Mouse (Mus musculus): ENCODE measurements around the gene Trio.
"Not testable (repeated sequence)": the region's sequence is repeated elsewhere in the genome, so short reads cannot be mapped to it uniquely, and the experiment has no call there.

The Trio gene

GRCm38 (mm10) chr15:27840125-27840524 lies 185.5 kb downstream of the Trio start:
- DNase-seq (ENCODE audit: low spot score), result no peak

- DNase-seq (ENCODE audit: low spot score), result no peak
Observed at GRCm38 (mm10) chr15:27831646-27832045, 194.0 kb downstream of the Trio start.

- not testable (repeated sequence) for DNase-seq (ENCODE audit: low spot score)
Observed at GRCm38 (mm10) chr15:27827871-27828270, 197.8 kb downstream of the Trio start.

- no peak for DNase-seq (ENCODE audit: low spot score)
Observed at GRCm38 (mm10) chr15:27826886-27827285, 198.8 kb downstream of the Trio start.

DNA sequence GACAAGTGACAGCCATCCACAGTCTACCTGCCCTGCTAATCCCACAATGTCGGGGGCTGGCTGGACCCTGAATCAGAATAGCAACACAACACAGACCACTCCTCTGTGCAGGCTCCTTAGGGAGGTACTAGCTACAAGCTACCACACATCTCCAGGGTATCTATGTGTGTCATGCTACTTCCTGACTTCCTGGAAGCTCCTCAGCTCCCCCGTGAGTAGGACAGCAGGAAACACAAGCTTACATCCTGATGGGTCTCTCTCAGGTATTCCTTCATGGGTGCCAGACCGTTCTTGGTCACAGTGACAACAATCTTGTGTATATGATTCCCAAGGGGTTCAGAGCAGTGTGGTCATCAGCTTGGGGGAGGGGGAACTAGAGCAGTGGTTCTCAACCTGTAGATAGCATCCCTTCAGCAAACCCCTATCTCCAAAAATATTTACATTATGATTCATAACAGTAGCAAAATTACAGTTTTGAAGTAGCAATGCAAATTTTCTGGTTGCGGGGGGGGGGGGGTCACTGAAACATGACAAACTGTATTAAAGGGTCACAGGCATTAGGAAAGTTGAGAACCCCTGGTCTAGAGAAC lies 199.5 kb downstream of the Trio start:
- no peak for DNase-seq (ENCODE audit: low spot score)

DNA sequence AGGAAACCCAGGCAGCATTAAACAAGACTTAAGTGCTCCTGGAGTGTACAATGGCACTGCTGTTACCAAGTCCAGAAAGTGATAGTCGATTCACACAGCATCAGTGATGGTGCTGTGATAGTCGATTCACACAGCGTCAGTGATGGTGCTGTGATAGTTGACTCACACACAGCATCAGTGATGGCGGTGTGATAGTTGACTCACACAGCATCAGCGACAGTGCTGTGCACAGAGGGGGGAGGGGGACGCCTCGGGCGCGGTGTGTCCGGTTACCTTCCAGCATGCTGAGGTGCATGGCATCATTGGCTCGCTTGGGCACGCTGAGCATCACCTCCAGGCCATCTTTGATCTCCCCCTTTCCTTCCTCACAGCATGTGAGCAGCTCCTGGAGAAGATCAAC lies 200.3 kb downstream of the Trio start:
- DNase-seq (ENCODE audit: low spot score), result no peak

DNA sequence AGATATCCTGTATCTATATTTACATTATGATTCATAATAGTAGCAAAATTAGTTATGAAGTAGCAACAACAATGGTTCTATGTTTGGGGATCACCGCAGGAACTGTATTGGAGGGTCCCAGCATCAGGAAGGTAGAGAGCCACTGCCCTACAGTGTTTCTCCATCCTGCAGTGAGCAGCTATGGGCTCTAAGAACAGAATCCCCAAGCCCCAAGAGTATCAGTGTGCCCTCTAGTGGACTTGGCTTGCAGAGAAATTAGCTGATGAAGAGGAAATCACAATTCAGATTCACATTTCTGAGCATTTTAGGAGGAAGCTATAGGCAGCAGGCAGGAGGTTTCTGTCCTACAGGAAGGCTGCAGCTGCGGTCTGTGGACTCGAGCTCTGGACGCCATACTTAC lies 202.1 kb downstream of the Trio start:
- no peak for DNase-seq (ENCODE audit: low spot score)

DNA sequence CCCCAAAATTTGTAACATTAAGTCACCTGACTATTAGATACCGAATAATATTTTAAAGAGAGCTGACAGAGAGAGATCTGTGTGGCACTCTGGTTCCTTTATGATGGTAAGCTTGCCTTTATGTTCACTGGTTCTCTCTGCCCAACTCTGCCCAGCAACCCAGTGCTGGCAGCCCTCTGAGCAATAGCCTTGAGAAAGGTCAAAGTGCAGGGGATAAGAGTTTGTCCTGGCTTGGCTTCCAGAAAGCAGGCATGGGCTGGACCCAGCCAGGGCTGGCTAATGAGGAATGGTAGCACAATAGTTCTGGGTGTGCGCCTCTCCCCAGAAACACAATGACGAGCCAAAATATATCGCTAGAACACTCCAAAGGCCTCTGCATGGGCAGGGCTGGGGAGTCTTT lies 203.2 kb downstream of the Trio start:
- DNase-seq (ENCODE audit: low spot score), result no peak

- DNase-seq (ENCODE audit: low spot score), result no peak
Observed at GRCm38 (mm10) chr15:27821651-27822364, 203.8 kb downstream of the Trio start.

DNA sequence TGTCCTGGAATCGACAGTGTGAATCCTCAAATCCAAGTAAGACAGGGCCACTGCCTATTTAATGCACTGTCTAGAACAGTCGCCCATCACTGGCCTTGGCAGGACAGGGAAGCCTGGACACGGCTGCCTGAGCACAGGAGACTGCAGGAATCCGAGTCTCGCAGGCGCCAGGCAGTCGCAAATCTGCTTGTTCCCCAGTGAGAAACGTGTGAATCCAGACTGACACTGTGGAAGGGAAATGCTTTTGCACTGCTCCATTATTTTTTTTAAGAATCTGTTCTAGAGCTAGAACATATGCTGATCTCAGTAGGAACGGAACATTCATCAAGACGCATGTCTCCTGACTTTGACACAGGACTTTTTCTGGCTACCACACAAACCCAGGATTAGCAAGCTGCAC lies 208.6 kb downstream of the Trio start:
- DNase-seq (ENCODE audit: low spot score), result no peak

- no peak for DNase-seq (ENCODE audit: low spot score)
Observed at GRCm38 (mm10) chr15:27814677-27815391, 210.8 kb downstream of the Trio start.

DNA sequence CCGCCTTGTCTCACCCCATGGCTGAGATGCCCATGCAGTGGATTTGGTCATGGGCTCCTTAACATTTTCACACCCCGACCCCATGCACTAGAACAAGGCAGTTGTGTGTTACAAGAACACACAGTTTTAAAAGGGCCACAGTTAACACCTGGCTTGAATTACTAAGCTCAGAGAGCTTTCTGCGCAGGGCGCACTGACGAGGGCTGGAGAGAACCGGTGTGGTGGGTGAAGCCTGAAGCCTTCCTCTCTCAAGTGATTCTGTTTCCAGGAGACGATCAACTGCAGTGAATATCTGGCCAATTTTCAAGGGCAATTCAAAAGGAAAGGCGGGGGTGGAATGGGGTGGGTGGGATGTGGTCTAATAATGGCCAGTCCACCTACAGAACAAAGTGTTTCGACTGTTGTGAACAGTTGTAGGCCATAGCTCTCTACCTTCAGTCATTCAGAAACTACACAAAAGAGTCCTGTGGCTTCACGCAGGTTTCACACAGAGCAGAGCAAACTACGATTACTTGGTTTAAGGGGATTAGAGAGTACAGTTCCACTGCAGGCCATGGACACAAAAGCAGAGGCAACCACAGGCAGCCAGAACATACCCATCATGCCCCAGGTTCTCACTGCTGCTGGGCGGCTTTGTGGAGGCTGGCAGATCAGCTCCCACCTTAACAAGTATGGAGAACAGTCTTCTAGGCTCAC lies 214.7 kb downstream of the Trio start:
- no peak for DNase-seq (ENCODE audit: low spot score)

DNA sequence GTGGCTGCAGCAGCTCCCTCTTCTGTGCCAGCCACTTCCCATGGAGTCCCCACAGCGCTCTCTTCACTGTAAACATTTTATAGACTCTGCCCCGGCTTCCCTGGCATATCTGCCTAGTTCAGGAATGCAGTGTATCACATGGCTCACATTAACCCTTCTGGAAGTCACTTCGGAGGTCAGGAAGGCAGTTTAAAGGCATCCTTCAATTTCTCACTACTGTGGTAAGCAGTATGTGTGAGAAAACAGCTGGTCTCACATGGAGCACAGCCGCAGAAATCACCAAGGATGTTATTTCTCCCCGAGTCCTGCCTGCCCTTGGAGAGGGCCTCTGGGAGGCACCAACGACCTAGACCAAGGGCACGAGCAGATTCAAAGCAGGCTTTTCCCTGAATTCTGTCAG lies 215.4 kb downstream of the Trio start:
- DNase-seq (ENCODE audit: low spot score), result no peak

GRCm38 (mm10) chr15:27808596-27809276 lies 216.9 kb downstream of the Trio start:
- DNase-seq (ENCODE audit: low spot score), result no peak

GRCm38 (mm10) chr15:27806219-27806618 lies 219.4 kb downstream of the Trio start:
- DNase-seq (ENCODE audit: low spot score), result no peak

- DNase-seq (ENCODE audit: low spot score), result no peak
Observed at GRCm38 (mm10) chr15:27805654-27806053, 220.0 kb downstream of the Trio start.

- DNase-seq (ENCODE audit: low spot score), result no peak
Observed at GRCm38 (mm10) chr15:27804447-27804846, 221.2 kb downstream of the Trio start.

GRCm38 (mm10) chr15:27803568-27804345 lies 221.9 kb downstream of the Trio start:
- no peak for DNase-seq (ENCODE audit: low spot score)

DNA sequence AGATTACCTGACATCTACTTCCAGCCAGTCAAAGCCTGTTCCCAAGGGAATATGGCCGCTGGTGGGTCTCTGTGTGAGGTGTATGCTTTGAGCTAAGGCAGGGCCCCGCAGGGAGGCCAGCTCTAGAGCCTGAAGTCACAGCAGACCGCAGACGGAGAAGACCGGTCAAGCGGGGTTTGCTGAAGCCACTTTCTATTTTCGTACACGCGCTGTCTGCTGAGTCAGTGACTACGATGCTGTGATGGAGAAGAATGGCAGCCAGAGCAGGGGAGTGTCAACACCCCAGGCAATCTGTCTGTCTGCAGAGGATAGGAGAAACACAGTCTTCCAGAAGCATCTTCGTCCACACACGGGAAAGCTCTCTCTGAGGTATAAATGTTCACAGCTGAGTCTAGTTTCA lies 223.4 kb downstream of the Trio start:
- no peak for DNase-seq (ENCODE audit: low spot score)

GRCm38 (mm10) chr15:27801177-27801576 lies 224.5 kb downstream of the Trio start:
- DNase-seq (ENCODE audit: low spot score), result no peak

DNA sequence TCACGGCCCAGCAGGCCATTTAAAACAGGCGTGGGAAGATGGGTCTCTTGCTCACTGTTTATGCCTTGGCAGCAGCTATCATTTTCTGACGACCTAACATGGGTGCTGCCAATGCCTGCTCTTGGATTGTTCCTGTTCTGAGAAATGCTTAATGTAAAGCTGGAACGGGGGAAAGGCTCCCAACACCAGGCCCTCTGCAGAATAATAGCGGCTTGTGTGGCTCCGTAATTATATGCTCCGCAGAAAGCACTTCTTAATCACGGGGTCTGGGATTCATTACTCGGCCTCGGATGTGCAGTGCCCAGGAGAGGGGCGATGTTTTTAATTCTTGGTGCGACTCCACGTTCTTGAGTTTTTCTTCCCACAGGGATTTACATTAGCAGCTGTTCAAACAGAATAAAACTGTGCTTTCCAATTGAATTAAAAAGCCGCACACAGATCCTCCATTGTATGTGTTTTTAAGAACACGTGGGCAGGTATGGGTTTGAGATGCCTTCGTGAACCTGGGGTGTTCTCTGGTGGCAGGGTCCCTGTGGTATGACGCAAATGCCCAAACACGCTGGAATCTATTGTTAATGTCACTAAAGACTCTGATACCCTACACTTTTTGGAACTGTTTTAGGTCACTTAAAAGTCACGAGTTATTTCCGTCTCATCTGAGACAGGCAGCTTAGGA lies 228.0 kb downstream of the Trio start:
- no peak for DNase-seq (ENCODE audit: low spot score)
